ENCODE assay signal across 9 mouse cellular contexts in the genomic region with DNA sequence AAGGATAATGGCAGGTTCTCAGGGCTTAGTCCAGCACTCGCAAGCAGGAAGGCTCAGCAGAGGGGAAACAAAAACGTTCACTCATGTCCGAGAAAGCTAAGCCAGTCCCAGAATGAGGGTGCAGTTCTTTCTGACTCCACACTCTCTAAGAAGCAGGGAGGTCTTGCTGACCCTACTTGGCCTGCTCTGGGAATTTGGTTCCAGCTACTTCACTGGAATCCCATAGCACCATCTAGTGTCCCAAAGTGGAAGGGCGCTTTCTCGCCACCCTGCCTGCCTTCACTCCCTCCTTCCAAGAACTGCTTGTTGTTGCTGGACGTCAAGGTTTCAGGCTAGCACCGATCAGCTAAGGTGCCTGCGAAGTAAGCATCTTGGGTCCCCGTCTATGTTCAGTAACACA. TPM values are rescaled to one million over a fixed set of nuclear protein-coding genes. Genes with fewer than 3 reads are reported as not detected.
DNase-seq lines count a peak whose midpoint lies in the region; ATAC-seq and TF ChIP-seq lines count a peak whose summit lies in the region.
"Had no signal": no experiment of that assay in that cellular context is flagged by ENCODE, and none has a peak within 500 bp of the region (broad histone marks: within the 10 kb centered on the region; RNA-seq: fewer than 3 reads in every experiment).

No protein-coding gene starts in this region.

- H3K4me2 ChIP-seq in stomach, postnatal 0 days (replicated peaks; ENCODE audit: low read depth): no peak overlapping the region

- 17% methylated on average over 9 of the region's 9 CpGs for WGBS in limb, embryonic 10.5 days
- 21% methylated on average over 9 of the region's 9 CpGs for WGBS in stomach, postnatal 0 days

- no peak overlapping the region for H3K27ac ChIP-seq in testis, adult 2 months (ENCODE audit: control insufficient read depth, insufficient read depth, low read depth, low read length)
- H3K27ac ChIP-seq in gastrocnemius, adult 2 months: no peak overlapping the region; the same call in 1 of the 2 replicates
- no peak overlapping the region for H3K27ac ChIP-seq in limb, embryonic 10.5 days
- H3K27ac ChIP-seq in stomach, postnatal 0 days (replicated peaks): no peak overlapping the region

- TF ChIP-seq POLR2A in testis, adult 2 months (IDR thresholded peaks at IDR 0.05; ENCODE audit: control insufficient read depth, low read depth, low read length): no peak

- no peak overlapping the region for H3K9ac ChIP-seq in stomach, postnatal 0 days (ENCODE audit: low read length)

- TF ChIP-seq EP300 in stomach, postnatal 0 days (optimal IDR thresholded peaks at IDR 0.05): no peak

- no peaks in the 10 kb centered on the region for H3K9me3 ChIP-seq in limb, embryonic 10.5 days (replicated peaks)
- no peaks in the 10 kb centered on the region for H3K9me3 ChIP-seq in stomach, postnatal 0 days (ENCODE audit: control insufficient read depth, low read length)

- no peak overlapping the region for H3K4me3 ChIP-seq in testis, adult 2 months (ENCODE audit: control insufficient read depth, low read depth, low read length)
- no peak overlapping the region for H3K4me3 ChIP-seq in gastrocnemius, adult 2 months
- no peak overlapping the region for H3K4me3 ChIP-seq in limb, embryonic 10.5 days
- no peak overlapping the region for H3K4me3 ChIP-seq in stomach, postnatal 0 days (ENCODE audit: low read depth, low read length)
- H3K4me3 ChIP-seq: myocyte had no signal

- no peaks in the 10 kb centered on the region for H3K27me3 ChIP-seq in testis, adult 2 months (ENCODE audit: control insufficient read depth, insufficient read depth, low read length)
- peaks cover 100% of the 10 kb centered on the region for H3K27me3 ChIP-seq in limb, embryonic 10.5 days (ENCODE audit: low read depth, poor library complexity, severe bottlenecking)
- H3K27me3 ChIP-seq in stomach, postnatal 0 days (ENCODE audit: control insufficient read depth, insufficient read depth, low read length): no peaks in the 10 kb centered on the region

- peaks cover 6% of the 10 kb centered on the region; the same call in 1 of the 2 replicates for H3K4me1 ChIP-seq in testis, adult 2 months (ENCODE audit: control insufficient read depth, insufficient read depth, low read length)
- H3K4me1 ChIP-seq in limb, embryonic 10.5 days: peaks cover 29% of the 10 kb centered on the region
- H3K4me1 ChIP-seq in stomach, postnatal 0 days (replicated peaks; ENCODE audit: control insufficient read depth, insufficient read depth): no peaks in the 10 kb centered on the region

- peak; percentile 55; the same call in 1 of the 2 replicates for ATAC-seq in stomach, postnatal 0 days (ENCODE audit: low FRiP score, low TSS enrichment)

- DNase-seq in testis, postnatal 14 days (ENCODE audit: low spot score): no peak
- peak; percentile 67 for DNase-seq in cerebellum, adult 9-11 months
- DNase-seq in gastrocnemius, adult 2 months: peak; percentile 73
- peak; percentile 56 to 77 for DNase-seq in kidney, adult 8-10 months
- DNase-seq in limb, embryonic 10.5 days (ENCODE audit: low spot score): peak; percentile 76
- DNase-seq in naive thymus-derived CD4-positive, alpha-beta T cell, adult 2 months (ENCODE audit: low read depth): peak; percentile 69
- DNase-seq in stomach, postnatal 0 days (ENCODE audit: low spot score): peak; percentile 73

- TF ChIP-seq CTCF in testis, adult 2 months (IDR thresholded peaks at IDR 0.05; ENCODE audit: control insufficient read depth, insufficient read depth, insufficient replicate concordance, low read depth, low read length): peak; percentile 68; the same call in 1 of the 2 replicates
- TF ChIP-seq CTCF in gastrocnemius, adult 2 months (IDR thresholded peaks at IDR 0.05): peak; percentile 84
- peak; percentile 92 for TF ChIP-seq CTCF in stomach, postnatal 0 days (IDR thresholded peaks at IDR 0.05; ENCODE audit: low read depth)

- intact Hi-C loops in gastrocnemius, adult 2 months (cut with DNase I): loop anchor here (1.0 to 10.0 kb wide), 3 partner anchors 84 to 261 kb away; no protein-coding TSS in a partner anchor

- H3K36me3 ChIP-seq in testis, adult 2 months (ENCODE audit: control insufficient read depth, insufficient read depth, low read length): no peaks in the 10 kb centered on the region
- peaks cover 5% of the 10 kb centered on the region; the same call in 1 of the 2 replicates for H3K36me3 ChIP-seq in limb, embryonic 10.5 days
- H3K36me3 ChIP-seq in stomach, postnatal 0 days (ENCODE audit: control insufficient read depth, insufficient read depth, low read length): no peaks in the 10 kb centered on the region

RNA-seq across cellular contexts. Expression of a gene that starts 5.0 kb away (rescaled TPM):
- polyA plus RNA-seq in testis, adult 2 months (2012; rRNA removed): 0.52 and 0.64 TPM in 2 replicates
- total RNA-seq in gastrocnemius, adult 2 months (2021): under 1 TPM; 0.53 to 0.94 TPM
- 1.5 and 2.9 TPM in 2 replicates for polyA plus RNA-seq in limb, embryonic 10.5 days (2016; fragmentation: Nextera tagmentation; extraction: Ambion mirVana)
- polyA plus RNA-seq in stomach, postnatal 0 days (2015; fragmentation: Nextera tagmentation; extraction: Ambion mirVana): 0.56 and 0.64 TPM in 2 replicates

RNA-seq across cellular contexts. Expression of a gene that starts 53.1 kb away (rescaled TPM):
- 4.2 and 5.1 TPM in 2 replicates for polyA plus RNA-seq in testis, adult 2 months (2012; rRNA removed)
- total RNA-seq in gastrocnemius, adult 2 months (2021): 10 to 100 TPM; 25.0 to 40.3 TPM
- 81.2 and 96.0 TPM in 2 replicates for polyA plus RNA-seq in limb, embryonic 10.5 days (2016; fragmentation: Nextera tagmentation; extraction: Ambion mirVana)
- 48.2 and 61.7 TPM in 2 replicates for polyA plus RNA-seq in stomach, postnatal 0 days (2015; fragmentation: Nextera tagmentation; extraction: Ambion mirVana)
